Mouse (Mus musculus) lung, embryonic 14.5 days (tissue): ENCODE data around the gene Stk10. TPM values are rescaled to one million over a fixed set of nuclear protein-coding genes. Genes with fewer than 3 reads are reported as not detected.
"Not testable (repeated sequence)": the region's sequence is repeated elsewhere in the genome, so short reads cannot be mapped to it uniquely, and the experiment has no call there.

Experiments used
- ATAC-seq: fragments of 200-750 bp; cut with Nextera tagmentation; 2 replicates; pipeline ENCODE4 v1.8.0; 2017; ENCODE audit warnings: mild to moderate bottlenecking, moderate TSS enrichment, moderate library complexity; ENCODE audit not compliant: insufficient read depth
- DNase-seq: peaks from one replicate; pipeline ENCODE4 v3.0.0-alpha.2; 2015
- H3K27ac ChIP-seq: fragments of 300-500 bp; sonication (generic); 2 replicates; pipeline ENCODE4 v1.5.1; 2014; ENCODE audit warnings: low read depth, mild to moderate bottlenecking, moderate library complexity
- H3K27me3 ChIP-seq: fragments of 300-500 bp; sonication (generic); 2 replicates; pipeline ENCODE4 v1.6.1; 2014; ENCODE audit warnings: low read length, control low read depth; ENCODE audit not compliant: insufficient read depth
- H3K36me3 ChIP-seq: fragments of 300-500 bp; sonication (generic); 2 replicates; pipeline ENCODE4 v1.6.1; 2014; ENCODE audit warnings: control low read depth; ENCODE audit not compliant: insufficient read depth
- H3K4me1 ChIP-seq: fragments of 300-500 bp; sonication (generic); 2 replicates; pipeline ENCODE4 v1.6.1; 2014; ENCODE audit warnings: antibody characterized with exemption, control low read depth; ENCODE audit not compliant: insufficient read depth
- H3K4me2 ChIP-seq: fragments of 300-500 bp; sonication (generic); 2 replicates; pipeline ENCODE4 v1.6.1; 2014; ENCODE audit warnings: mild to moderate bottlenecking
- H3K4me3 ChIP-seq: fragments of 300-500 bp; sonication (generic); 2 replicates; pipeline ENCODE4 v1.5.1; 2014; ENCODE audit warnings: low read depth, low read length
- H3K9ac ChIP-seq: fragments of 300-500 bp; sonication (generic); 2 replicates; pipeline ENCODE4 v1.6.1; 2014
- H3K9me3 ChIP-seq: fragments of 300-500 bp; sonication (generic); 2 replicates; pipeline ENCODE4 v1.6.1; 2016; ENCODE audit warnings: low read depth, low read length, control low read depth
- CTCF ChIP-seq: IDR thresholded peaks from 2 replicates; pipeline ENCODE4 v1.5.1; 2016; ENCODE audit warnings: antibody characterized with exemption, low read depth
- WGBS: fragments of 180-500 bp; shearing (Covaris S2); extraction: QIAGEN DNeasy Blood & Tissue Kit; methylation state at CpG from one replicate; pipeline ENCODE4 v1.1.7; 2014; 5-methylcytosine and 5-hydroxymethylcytosine counted together
- polyA plus RNA-seq: library from polyadenylated mRNA; unstranded; fragments of >200 nt; fragmentation: Nextera tagmentation; extraction: Ambion mirVana; gene quantifications from 2 replicates; pipeline ENCODE4 v1.2.1, GENCODE M21; 2014

Stk10 gene
- polyA plus RNA-seq, 1 experiment from 2014 or later, result 2.0 TPM

DNA sequence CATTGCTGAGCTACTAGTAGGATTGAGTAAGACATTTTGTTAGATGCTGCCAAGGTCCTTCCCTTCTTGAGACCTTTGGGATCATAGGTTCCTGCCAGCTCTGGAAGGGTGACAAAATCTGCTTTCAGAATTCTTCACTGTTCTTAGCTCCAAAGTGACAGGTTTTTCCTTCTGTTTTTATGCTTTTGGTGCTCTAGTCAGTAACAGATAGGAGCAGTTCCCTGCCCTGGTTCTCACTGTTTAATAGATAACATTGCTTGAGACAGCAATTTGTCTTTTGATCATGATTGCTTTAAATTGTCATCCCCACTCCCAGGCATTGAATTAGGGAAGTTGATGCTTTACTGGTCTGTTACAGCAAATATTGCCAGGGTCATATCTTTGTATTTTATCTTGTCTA is 39.8 kb upstream of the Stk10 start:
- no peak for DNase-seq
- no peak for ATAC-seq
- TF ChIP-seq CTCF, result no peak
- no peaks in the 10 kb centered on the region for H3K36me3 ChIP-seq
- no peak overlapping the region for H3K9ac ChIP-seq
- H3K9me3 ChIP-seq, result no peaks in the 10 kb centered on the region
- H3K4me3 ChIP-seq, result no peak overlapping the region
- H3K4me1 ChIP-seq, result peaks cover 11% of the 10 kb centered on the region
- H3K27me3 ChIP-seq, result no peaks in the 10 kb centered on the region
- no peak overlapping the region for H3K4me2 ChIP-seq
- no peak overlapping the region for H3K27ac ChIP-seq

DNA sequence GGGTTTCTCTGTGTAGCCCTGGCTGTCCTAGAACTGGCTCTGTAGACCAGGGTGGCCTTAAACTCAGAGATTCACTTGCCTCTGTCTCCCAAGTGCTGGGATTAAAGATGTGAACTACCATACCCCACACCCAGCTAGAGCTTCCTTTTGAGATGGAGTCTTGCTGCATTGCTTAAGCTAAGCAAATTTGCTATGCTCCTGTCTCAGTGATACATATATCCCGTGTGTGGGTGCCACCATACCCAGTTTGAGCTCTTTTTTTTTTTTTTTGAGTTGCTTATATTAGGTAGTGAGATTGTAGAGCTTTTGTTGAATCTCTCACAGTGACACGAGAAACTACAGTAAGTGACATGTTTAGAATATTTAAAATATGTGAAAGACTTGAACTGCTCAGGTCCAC is 37.8 kb upstream of the Stk10 start:
- WGBS, result 72% methylated on average over 2 of the region's 2 CpGs

GRCm38 (mm10) chr11:32498757-32499535 is 34.2 kb upstream of the Stk10 start:
- no peak overlapping the region for H3K27ac ChIP-seq
- H3K9me3 ChIP-seq, result no peaks in the 10 kb centered on the region
- TF ChIP-seq CTCF, result no peak
- H3K27me3 ChIP-seq, result no peaks in the 10 kb centered on the region
- peak; percentile 80 for DNase-seq
- no peak for ATAC-seq
- 76% methylated on average over 7 of the region's 7 CpGs for WGBS
- no peaks in the 10 kb centered on the region for H3K4me1 ChIP-seq
- peaks cover 24% of the 10 kb centered on the region for H3K36me3 ChIP-seq
- no peak overlapping the region for H3K4me2 ChIP-seq
- no peak overlapping the region for H3K4me3 ChIP-seq
- no peak overlapping the region for H3K9ac ChIP-seq

More for the DNA sequence above, 37.8 kb upstream of the Stk10 start:
- TF ChIP-seq CTCF, result no peak
- peaks cover 10% of the 10 kb centered on the region; the same call in 1 of the 2 replicates for H3K36me3 ChIP-seq
- H3K4me3 ChIP-seq, result no peak overlapping the region
- H3K4me1 ChIP-seq, result no peaks in the 10 kb centered on the region
- H3K27me3 ChIP-seq, result no peaks in the 10 kb centered on the region
- DNase-seq (no peak), ATAC-seq (no peak)
- H3K9me3 ChIP-seq, result no peaks in the 10 kb centered on the region
- H3K27ac ChIP-seq, result no peak overlapping the region
- no peak overlapping the region for H3K9ac ChIP-seq
- H3K4me2 ChIP-seq, result no peak overlapping the region

DNA sequence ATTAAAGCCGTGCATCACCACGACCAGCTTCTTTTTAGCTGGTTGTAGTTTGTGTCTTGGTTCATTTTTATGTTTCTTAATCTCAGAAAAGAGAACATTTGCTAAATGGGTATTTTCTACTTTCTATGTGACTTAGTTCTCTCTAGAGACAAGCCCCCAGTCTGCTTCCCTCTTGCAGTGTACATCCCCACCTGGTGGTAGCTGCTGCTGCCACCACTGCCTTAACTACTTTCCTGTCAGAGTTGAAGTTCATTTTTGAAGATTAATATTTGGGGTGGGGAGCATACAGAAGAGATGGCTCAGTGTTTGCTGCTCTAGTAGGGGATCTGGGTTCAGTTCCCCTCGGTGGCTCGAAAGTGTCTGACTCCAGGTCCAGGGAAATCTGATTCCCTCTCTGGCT is 33.2 kb upstream of the Stk10 start:
- Histone ChIP-seq H3K4me2 (no peak overlapping the region), H3K4me1 (no peaks in the 10 kb centered on the region), H3K27me3 (no peaks in the 10 kb centered on the region), H3K4me3 (no peak overlapping the region), H3K9ac (no peak overlapping the region), H3K9me3 (no peaks in the 10 kb centered on the region), H3K36me3 (peaks cover 26% of the 10 kb centered on the region), H3K27ac (no peak overlapping the region)
- no peak for DNase-seq
- ATAC-seq, result no peak
- peak; percentile 37 for TF ChIP-seq CTCF
- WGBS, result 89% methylated on average over 4 of the region's 4 CpGs

DNA sequence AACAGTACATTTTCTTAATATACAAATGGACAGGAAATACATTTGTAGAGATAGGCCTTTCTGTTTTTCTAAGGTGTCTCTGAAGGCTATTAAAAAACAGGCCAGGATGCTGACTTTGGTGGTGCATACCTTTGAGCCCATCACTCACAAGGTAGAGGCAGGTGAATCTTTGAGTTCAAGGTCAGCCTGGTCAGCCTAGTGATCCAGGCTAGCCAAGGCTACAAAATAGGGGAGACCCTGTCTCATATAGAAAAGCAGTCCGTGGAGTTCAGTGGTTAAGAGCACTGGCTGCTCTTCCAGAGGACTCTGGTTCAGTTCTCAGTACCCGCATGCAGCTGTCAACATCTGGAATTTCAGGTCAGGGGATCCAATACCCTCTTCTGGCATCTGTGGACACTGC is 29.4 kb upstream of the Stk10 start:
- TF ChIP-seq CTCF, result no peak
- peaks cover 26% of the 10 kb centered on the region for H3K36me3 ChIP-seq
- no peaks in the 10 kb centered on the region for H3K9me3 ChIP-seq
- H3K27me3 ChIP-seq, result no peaks in the 10 kb centered on the region
- H3K27ac ChIP-seq, result no peak overlapping the region
- H3K4me1 ChIP-seq, result no peaks in the 10 kb centered on the region
- H3K4me2 ChIP-seq, result no peak overlapping the region
- H3K9ac ChIP-seq, result no peak overlapping the region
- H3K4me3 ChIP-seq, result no peak overlapping the region
- DNase-seq (no peak), ATAC-seq (no peak)
- WGBS, result 97% methylated on average over 2 of the region's 2 CpGs

DNA sequence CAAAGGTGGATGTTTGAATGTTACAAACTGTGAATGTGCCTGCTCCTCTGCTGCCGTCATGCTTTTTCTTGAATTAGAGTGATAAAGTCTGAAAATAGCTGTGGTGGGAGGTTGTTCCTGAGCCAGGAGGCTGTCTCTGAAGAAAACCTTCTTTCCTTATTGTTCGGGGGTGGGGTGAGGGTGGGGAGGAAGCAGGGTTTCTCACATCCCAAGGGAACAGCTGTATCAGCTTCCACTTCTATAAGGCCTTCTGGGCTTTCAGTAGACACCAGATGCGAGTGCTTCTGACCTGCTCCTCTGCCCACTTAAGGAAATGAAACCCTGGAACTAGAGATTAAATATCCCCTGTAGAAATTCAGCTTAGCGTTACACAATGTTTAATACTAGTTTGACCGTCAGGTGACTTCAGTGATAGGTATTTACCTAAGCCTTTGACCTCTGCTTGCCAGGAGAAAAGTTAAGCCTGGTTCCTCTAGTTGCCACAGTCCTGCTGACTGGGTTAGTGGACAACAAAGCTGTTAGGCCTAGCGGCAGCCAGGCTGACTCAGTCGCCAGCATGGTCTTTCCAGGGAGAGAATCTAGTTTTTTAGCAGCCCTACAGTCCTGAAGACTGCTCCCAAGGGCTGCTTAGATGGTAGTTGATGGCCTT is 27.9 kb upstream of the Stk10 start:
- Histone ChIP-seq H3K4me3 (no peak overlapping the region), H3K4me1 (no peaks in the 10 kb centered on the region), H3K36me3 (peaks cover 18% of the 10 kb centered on the region), H3K27ac (no peak overlapping the region), H3K27me3 (no peaks in the 10 kb centered on the region), H3K9me3 (no peaks in the 10 kb centered on the region), H3K9ac (no peak overlapping the region), H3K4me2 (no peak overlapping the region)
- no peak for TF ChIP-seq CTCF
- no peak for DNase-seq
- ATAC-seq, result no peak
- WGBS, result 76% methylated on average over 7 of the region's 7 CpGs

DNA sequence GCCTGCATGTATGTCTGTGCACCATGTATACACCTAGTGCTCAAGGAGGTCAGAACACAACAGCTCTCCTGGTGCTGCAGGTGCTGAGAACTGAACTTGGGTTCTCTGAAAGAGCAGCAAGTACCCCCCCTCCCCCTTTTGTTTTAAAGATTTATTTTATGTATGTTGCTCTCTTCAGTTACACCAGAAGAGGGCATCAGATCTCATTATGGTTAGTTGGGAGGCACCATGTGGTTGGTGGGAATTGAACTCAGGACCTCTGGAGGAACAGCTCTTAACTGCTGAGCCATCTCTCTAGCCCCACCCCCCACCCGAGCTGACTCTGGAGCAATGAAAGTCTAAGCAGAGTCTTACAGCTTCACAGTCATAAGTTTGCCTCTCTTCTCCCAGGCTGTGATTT is 22.2 kb upstream of the Stk10 start:
- H3K4me3 ChIP-seq, result no peak overlapping the region
- H3K4me2 ChIP-seq, result no peak overlapping the region
- DNase-seq (no peak), ATAC-seq (no peak)
- no peaks in the 10 kb centered on the region for H3K9me3 ChIP-seq
- no peaks in the 10 kb centered on the region for H3K27me3 ChIP-seq
- H3K9ac ChIP-seq, result no peak overlapping the region
- WGBS, result 57% methylated on average over 1 of the region's 1 CpGs
- no peaks in the 10 kb centered on the region for H3K4me1 ChIP-seq
- peaks cover 3% of the 10 kb centered on the region; the same call in 1 of the 2 replicates for H3K36me3 ChIP-seq
- no peak overlapping the region for H3K27ac ChIP-seq
- no peak; the same call in 1 of the 2 replicates for TF ChIP-seq CTCF

- WGBS, result 80% methylated on average over 5 of the region's 5 CpGs
- not testable (repeated sequence) for ATAC-seq
Observed at GRCm38 (mm10) chr11:32514853-32515252, 18.3 kb upstream of the Stk10 start.

More at GRCm38 (mm10) chr11:32514853-32515252, 18.3 kb upstream of the Stk10 start:
- H3K27ac ChIP-seq, DNase-seq, H3K9ac ChIP-seq, H3K27me3 ChIP-seq, H3K4me2 ChIP-seq, H3K9me3 ChIP-seq, H3K4me3 ChIP-seq, H3K4me1 ChIP-seq: not testable (repeated sequence)
- peaks cover 32% of the 10 kb centered on the region for H3K36me3 ChIP-seq
